Mouse (Mus musculus) bone marrow macrophage, adult 2 months (primary cell): ENCODE results near the gene Prom2. TPM values are rescaled to one million over a fixed set of nuclear protein-coding genes. Genes with fewer than 3 reads are reported as not detected.

Experiments
- H3K27ac ChIP-seq: 2 replicates; pipeline ENCODE4 v1.5.1; 2012; ENCODE audit warnings: low read depth, low read length; ENCODE audit not compliant: insufficient read depth
- H3K4me1 ChIP-seq: 2 replicates; pipeline ENCODE4 v1.6.1; 2012; ENCODE audit warnings: low read length; ENCODE audit not compliant: control insufficient read depth, insufficient read depth
- H3K4me3 ChIP-seq: 2 replicates; pipeline ENCODE4 v1.5.1; 2012; ENCODE audit warnings: mild to moderate bottlenecking, low read length, moderate library complexity; ENCODE audit not compliant: insufficient read depth
- CTCF ChIP-seq: IDR thresholded peaks from 2 replicates; pipeline ENCODE4 v1.5.1; 2012; ENCODE audit warnings: low read depth, mild to moderate bottlenecking, low read length, moderate library complexity
- POLR2A ChIP-seq: IDR thresholded peaks from 2 replicates; pipeline ENCODE4 v1.6.1; 2012; ENCODE audit warnings: mild to moderate bottlenecking, low read depth, low read length, borderline replicate concordance
- polyA plus RNA-seq: library from polyadenylated mRNA; stranded (reverse); fragments of >200 nt; gene quantifications from 2 replicates; pipeline ENCODE4 v1.2.4, GENCODE M21; 2012; ENCODE audit not compliant: missing spikeins, insufficient read depth, insufficient read length

Prom2 gene
- not detected in 2 replicates for polyA plus RNA-seq

GRCm38 (mm10) chr2:127541185-127541584, at the start of gene Prom2:
Gene Prom2 (minus strand): TSS chr2:127541467.
- H3K27ac ChIP-seq = no peak within 1 kb of the TSS
- no peak within 1 kb of the TSS for H3K4me3 ChIP-seq
- TF ChIP-seq POLR2A = no peak
- no peak for TF ChIP-seq CTCF
- no peaks in the 10 kb centered on the region for H3K4me1 ChIP-seq

DNA sequence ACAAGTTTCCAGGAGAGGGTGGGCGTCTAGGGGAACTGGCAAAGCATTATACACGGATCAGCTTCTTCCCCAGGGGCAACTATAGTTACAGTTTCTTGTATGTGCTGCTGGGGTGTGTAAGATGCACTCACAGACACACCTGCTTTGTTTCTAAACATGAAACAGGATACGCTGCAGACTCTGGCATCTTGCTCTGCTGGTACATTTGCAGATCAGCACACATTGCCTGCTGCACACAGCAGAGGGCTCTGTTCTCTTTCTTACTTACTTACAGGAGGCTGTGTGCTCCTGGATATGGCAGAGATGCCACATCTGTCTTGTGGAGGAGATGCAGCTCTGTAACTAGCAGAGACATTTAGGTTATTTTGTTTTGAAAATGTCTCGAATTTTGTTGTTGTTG, 49.6 kb upstream of the Prom2 start:
- Histone ChIP-seq H3K4me1 (peaks cover 31% of the 10 kb centered on the region), H3K27ac (no peak overlapping the region), H3K4me3 (no peak overlapping the region)
- TF ChIP-seq POLR2A (no peak), CTCF (no peak)

GRCm38 (mm10) chr2:127590204-127590603, 48.9 kb upstream of the Prom2 start:
- H3K4me1 ChIP-seq = peaks cover 31% of the 10 kb centered on the region
- no peak for TF ChIP-seq POLR2A
- TF ChIP-seq CTCF = no peak
- H3K27ac ChIP-seq = no peak overlapping the region
- H3K4me3 ChIP-seq = peak overlapping the region; percentile 8

DNA sequence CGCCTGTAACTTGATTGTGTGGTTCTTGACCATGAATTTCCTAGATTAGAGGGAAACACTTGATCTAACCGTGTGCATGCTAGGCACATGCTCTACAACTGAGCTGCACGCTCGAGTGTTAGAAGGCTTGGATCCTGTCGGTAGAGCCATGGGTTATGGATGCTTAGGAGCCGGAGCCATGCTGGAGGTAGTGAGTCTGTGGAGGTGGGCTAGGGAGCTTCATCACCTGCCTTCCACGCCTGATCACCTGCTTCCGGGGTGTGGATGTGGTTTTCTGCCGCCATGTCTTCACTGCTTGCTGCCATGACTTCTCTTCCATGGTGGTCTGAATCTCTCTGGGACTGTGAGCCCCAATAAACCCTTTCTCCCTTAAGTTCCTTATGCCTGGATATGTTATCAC, 47.6 kb upstream of the Prom2 start:
- H3K4me3 ChIP-seq = peak overlapping the region; percentile 78; the same call in 1 of the 2 replicates
- TF ChIP-seq CTCF = no peak
- no peak for TF ChIP-seq POLR2A
- no peak overlapping the region for H3K27ac ChIP-seq
- H3K4me1 ChIP-seq = peaks cover 34% of the 10 kb centered on the region

DNA sequence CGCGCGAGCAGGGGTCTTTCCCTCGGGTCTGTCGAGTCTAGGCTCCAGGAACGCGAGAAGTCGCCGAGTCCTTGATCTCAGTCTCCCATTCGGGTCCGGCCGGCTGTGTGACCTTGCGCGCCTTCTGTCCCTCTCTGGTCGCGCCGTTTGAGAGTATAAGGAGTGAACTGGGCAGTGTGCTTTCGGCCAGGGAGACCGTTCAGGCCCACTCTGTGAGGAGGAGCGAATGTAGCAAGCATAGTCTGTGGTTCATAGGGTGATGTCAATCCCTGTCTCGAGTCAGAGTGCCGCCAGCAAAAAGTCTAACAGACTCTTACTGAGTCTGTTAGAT, 46.2 kb upstream of the Prom2 start:
- Histone ChIP-seq H3K4me1 (peaks cover 38% of the 10 kb centered on the region), H3K27ac (no peak overlapping the region)

DNA sequence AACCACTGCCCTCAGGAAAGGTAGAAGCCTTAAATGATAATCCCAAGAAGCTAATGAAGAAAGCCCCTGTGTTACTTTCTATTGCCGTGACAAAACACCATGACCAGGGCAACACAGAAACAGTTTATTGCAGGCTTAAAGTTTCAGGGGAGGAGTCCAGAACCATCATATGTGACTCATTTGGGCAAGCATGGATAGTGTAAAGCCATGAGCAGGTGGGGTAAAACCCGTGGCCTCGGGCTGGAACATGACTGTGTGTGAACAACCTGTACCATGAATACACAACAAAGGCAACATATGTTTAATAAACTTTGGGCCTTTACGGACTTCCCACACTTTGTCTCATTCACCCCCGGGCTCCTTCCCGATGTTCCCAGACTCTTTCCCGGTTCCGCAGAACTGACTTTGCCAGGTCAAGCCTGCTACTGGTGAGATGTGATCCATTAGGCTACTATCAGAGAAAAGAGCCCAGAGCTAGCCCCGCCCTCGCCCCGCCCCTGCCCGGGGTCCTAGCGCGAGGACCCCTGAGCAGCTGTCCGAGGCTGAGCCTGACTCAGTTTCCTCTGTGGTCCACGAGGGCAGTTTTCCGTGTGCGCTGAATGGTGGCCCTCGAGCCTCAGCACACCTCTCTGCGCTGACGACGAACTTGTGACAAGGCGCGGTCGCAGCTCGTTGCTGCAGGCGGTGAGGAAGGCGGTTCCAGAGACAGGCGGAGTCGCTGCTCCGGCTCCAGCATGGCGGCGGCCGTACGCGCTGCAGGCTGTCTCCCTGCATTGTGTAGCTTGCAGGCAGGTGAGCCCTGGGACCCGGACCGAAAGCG, 45.6 kb upstream of the Prom2 start, which contains the start of the genes Zfp661 and Mrps5:
TSS of gene Zfp661 (minus strand) at position 401 of the 820 bp plus-strand sequence.
TSS of gene Mrps5 (plus strand) at position 529 of the 820 bp plus-strand sequence.
- Histone ChIP-seq H3K4me1 (peaks cover 38% of the 10 kb centered on the region), H3K4me3 (peak within 1 kb of the TSS; percentile 78), H3K27ac (peak within 1 kb of the TSS; percentile 85)
- TF ChIP-seq CTCF (no peak), POLR2A (no peak)

More for the DNA sequence above, 46.2 kb upstream of the Prom2 start:
- peak overlapping the region; percentile 78 for H3K4me3 ChIP-seq
- TF ChIP-seq POLR2A (no peak), CTCF (no peak)

- no peak for TF ChIP-seq POLR2A
- TF ChIP-seq CTCF = no peak
- Histone ChIP-seq H3K27ac (no peak overlapping the region), H3K4me1 (peaks cover 25% of the 10 kb centered on the region)
Observed at GRCm38 (mm10) chr2:127584436-127584858, 43.2 kb upstream of the Prom2 start.

DNA sequence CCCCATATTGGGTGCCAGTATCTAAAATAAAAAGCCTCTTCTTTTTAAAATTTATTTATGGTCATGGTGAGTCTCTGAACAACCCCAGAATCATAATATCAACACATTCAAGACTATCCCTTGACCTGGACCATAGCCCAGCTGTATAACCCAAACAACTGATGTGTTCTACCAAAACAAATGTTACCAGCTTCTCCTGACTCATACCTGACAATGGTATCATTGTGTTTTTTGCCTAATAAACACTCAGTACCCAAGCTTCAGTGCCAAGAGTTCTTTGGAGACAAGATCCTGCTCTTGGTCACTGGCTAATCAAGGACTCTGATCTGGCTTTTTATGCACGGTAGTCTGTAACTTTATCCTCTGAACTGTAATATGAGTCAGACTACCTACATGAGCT, 32.1 kb upstream of the Prom2 start:
- Histone ChIP-seq H3K27ac (no peak overlapping the region), H3K4me1 (no peaks in the 10 kb centered on the region), H3K4me3 (no peak overlapping the region)
- TF ChIP-seq CTCF (no peak), POLR2A (no peak)

More at GRCm38 (mm10) chr2:127584436-127584858, 43.2 kb upstream of the Prom2 start:
- H3K4me3 ChIP-seq = peak overlapping the region; percentile 65

GRCm38 (mm10) chr2:127559070-127559966, 18.1 kb upstream of the Prom2 start:
- TF ChIP-seq CTCF (peak; percentile 79), POLR2A (no peak)
- H3K27ac ChIP-seq = no peak overlapping the region
- H3K4me3 ChIP-seq = no peak overlapping the region
- no peaks in the 10 kb centered on the region for H3K4me1 ChIP-seq

- Histone ChIP-seq H3K4me3 (no peak overlapping the region), H3K27ac (no peak overlapping the region)
- TF ChIP-seq POLR2A (no peak), CTCF (peak; percentile 23; the same call in 1 of the 2 replicates)
Observed at GRCm38 (mm10) chr2:127551078-127551477, 9.8 kb upstream of the Prom2 start.

More at GRCm38 (mm10) chr2:127551078-127551477, 9.8 kb upstream of the Prom2 start:
- H3K4me1 ChIP-seq = no peaks in the 10 kb centered on the region
